10 mouse cellular contexts compared by ENCODE assay signal in the genomic region with DNA sequence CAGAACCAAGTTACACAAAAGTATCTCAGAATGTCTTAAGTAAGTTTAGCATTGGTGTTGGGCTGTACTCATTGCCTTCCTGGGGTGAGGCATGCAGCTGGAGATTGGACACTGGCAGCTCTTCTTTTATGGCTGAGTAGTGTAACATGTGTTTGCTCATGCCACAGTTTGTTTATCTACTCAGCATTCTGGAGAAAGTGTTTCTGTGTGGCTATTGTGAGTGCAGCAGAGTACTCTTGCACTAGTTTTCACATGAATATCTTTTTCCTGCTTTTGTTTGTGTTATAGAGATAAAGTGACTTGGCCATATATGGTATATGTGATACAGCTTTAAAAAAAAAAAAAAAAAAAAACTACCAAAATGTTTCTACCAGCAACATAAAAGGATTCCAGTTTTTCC. TPM values are rescaled to one million over a fixed set of nuclear protein-coding genes. Genes with fewer than 3 reads are reported as not detected.
A peak's percentile ranks its signal among the peaks of the same experiment; 100 is the strongest.
DNase-seq lines count a peak whose midpoint lies in the region; ATAC-seq lines count a peak whose summit lies in the region.
"Had no signal": no experiment of that assay in that cellular context is flagged by ENCODE, and none has a peak within 500 bp of the region (broad histone marks: within the 10 kb centered on the region; RNA-seq: fewer than 3 reads in every experiment).

No protein-coding gene starts in this region.

- no peak for ATAC-seq in kidney, embryonic 16.5 days (ENCODE audit: low FRiP score, low TSS enrichment)
- ATAC-seq in common myeloid progenitor, adult 5-6 weeks (replicated peaks; ENCODE audit: low read depth, poor library complexity, severe bottlenecking) = peak; percentile 73
- ATAC-seq in stomach, embryonic 14.5 days (ENCODE audit: insufficient number of reproducible peaks, insufficient read depth, low FRiP score, low read depth) = no peak
- ATAC-seq: forebrain, embryonic 14.5 days had no signal

- no peak for DNase-seq in kidney, postnatal 10 days
- peak; percentile 14 for DNase-seq in large intestine, adult 2 months (ENCODE audit: low read depth, low spot score)
- no peak for DNase-seq in hindbrain, embryonic 10.5 days (ENCODE audit: low spot score)
- DNase-seq in ovary, adult 18-20 months (ENCODE audit: low spot score) = no peak
- DNase-seq: gastrocnemius, postnatal 36 days had no signal

- no peak overlapping the region for H3K4me3 ChIP-seq in kidney, embryonic 16.5 days (ENCODE audit: low read length)
- H3K4me3 ChIP-seq in stomach, embryonic 14.5 days (ENCODE audit: low read depth, low read length) = no peak overlapping the region
- no peak overlapping the region for H3K4me3 ChIP-seq in hindbrain, embryonic 10.5 days

- peaks cover 2% of the 10 kb centered on the region for H3K36me3 ChIP-seq in kidney, embryonic 16.5 days (ENCODE audit: insufficient read depth, low read length)
- peaks cover under 1% of the 10 kb centered on the region; the same call in 1 of the 2 replicates for H3K36me3 ChIP-seq in stomach, embryonic 14.5 days (ENCODE audit: control insufficient read depth, insufficient read depth, low read length)
- peaks cover 18% of the 10 kb centered on the region for H3K36me3 ChIP-seq in hindbrain, embryonic 10.5 days

- no peak overlapping the region for H3K9ac ChIP-seq in kidney, embryonic 16.5 days (replicated peaks; ENCODE audit: low read length)
- no peak overlapping the region for H3K9ac ChIP-seq in stomach, embryonic 14.5 days (replicated peaks; ENCODE audit: low read depth, low read length)

- H3K4me1 ChIP-seq in kidney, embryonic 16.5 days (ENCODE audit: insufficient read depth, low read length) = peaks cover 9% of the 10 kb centered on the region
- H3K4me1 ChIP-seq in stomach, embryonic 14.5 days (ENCODE audit: control insufficient read depth, insufficient read depth, low read length) = 0 out of 2 replicates have a peak, but pooled peaks cover 2% of the 10 kb centered on the region
- H3K4me1 ChIP-seq in hindbrain, embryonic 10.5 days (replicated peaks) = no peaks in the 10 kb centered on the region

- H3K27me3 ChIP-seq in kidney, embryonic 16.5 days (ENCODE audit: insufficient read depth, low read length) = no peaks in the 10 kb centered on the region
- no peaks in the 10 kb centered on the region for H3K27me3 ChIP-seq in stomach, embryonic 14.5 days (ENCODE audit: control insufficient read depth, insufficient read depth, low read length)
- H3K27me3 ChIP-seq in hindbrain, embryonic 10.5 days (ENCODE audit: insufficient read depth, poor library complexity, severe bottlenecking) = no peaks in the 10 kb centered on the region

- H3K4me2 ChIP-seq in kidney, embryonic 16.5 days (replicated peaks; ENCODE audit: low read depth, low read length) = no peak overlapping the region
- H3K4me2 ChIP-seq in stomach, embryonic 14.5 days (replicated peaks; ENCODE audit: low read depth, low read length) = no peak overlapping the region

- 0 out of 2 replicates have a peak overlapping the region, but pooled peaks have one; percentile 38 for H3K27ac ChIP-seq in kidney, embryonic 16.5 days (ENCODE audit: low read length)
- peak overlapping the region; percentile 1; the same call in 1 of the 2 replicates for H3K27ac ChIP-seq in stomach, embryonic 14.5 days (ENCODE audit: low read length)
- H3K27ac ChIP-seq in hindbrain, embryonic 10.5 days = no peak overlapping the region
- H3K27ac ChIP-seq: macrophage had no signal

- no peaks in the 10 kb centered on the region for H3K9me3 ChIP-seq in kidney, embryonic 16.5 days (ENCODE audit: low read length)
- no peaks in the 10 kb centered on the region for H3K9me3 ChIP-seq in stomach, embryonic 14.5 days (ENCODE audit: control insufficient read depth, low read depth, low read length)
- H3K9me3 ChIP-seq in hindbrain, embryonic 10.5 days = no peaks in the 10 kb centered on the region

RNA-seq across cellular contexts. Expression of gene Dennd6a, which starts 13.5 kb away (rescaled TPM):
- polyA plus RNA-seq in kidney, embryonic 16.5 days (2015; fragmentation: Nextera tagmentation; extraction: Ambion mirVana) = 29.9 and 30.9 TPM in 2 replicates
- 41.0 and 52.7 TPM in 2 replicates for total RNA-seq in common myeloid progenitor, adult 5-6 weeks (2017)
- 6.3 and 11.8 TPM in 2 replicates for polyA plus RNA-seq in large intestine, adult 2 months (2012; rRNA removed)
- 38.4 and 43.0 TPM in 2 replicates for polyA plus RNA-seq in stomach, embryonic 14.5 days (2014; fragmentation: Nextera tagmentation; extraction: Ambion mirVana)
- polyA plus RNA-seq in hindbrain, embryonic 10.5 days (2016; fragmentation: Nextera tagmentation; extraction: Ambion mirVana) = 28.7 and 31.9 TPM in 2 replicates

RNA-seq across cellular contexts. Expression of gene Arf4, which starts 50.8 kb away (rescaled TPM):
- 589 and 630 TPM in 2 replicates for polyA plus RNA-seq in kidney, embryonic 16.5 days (2015; fragmentation: Nextera tagmentation; extraction: Ambion mirVana)
- 113 and 135 TPM in 2 replicates for total RNA-seq in common myeloid progenitor, adult 5-6 weeks (2017)
- 127 and 159 TPM in 2 replicates for polyA plus RNA-seq in large intestine, adult 2 months (2012; rRNA removed)
- 666 and 710 TPM in 2 replicates for polyA plus RNA-seq in stomach, embryonic 14.5 days (2014; fragmentation: Nextera tagmentation; extraction: Ambion mirVana)
- 477 and 484 TPM in 2 replicates for polyA plus RNA-seq in hindbrain, embryonic 10.5 days (2016; fragmentation: Nextera tagmentation; extraction: Ambion mirVana)

RNA-seq across cellular contexts. Expression of gene Slmap, which starts 52.4 kb away (rescaled TPM):
- polyA plus RNA-seq in kidney, embryonic 16.5 days (2015; fragmentation: Nextera tagmentation; extraction: Ambion mirVana) = 18.0 and 18.4 TPM in 2 replicates
- 82.0 and 97.4 TPM in 2 replicates for total RNA-seq in common myeloid progenitor, adult 5-6 weeks (2017)
- polyA plus RNA-seq in large intestine, adult 2 months (2012; rRNA removed) = 13.3 and 20.7 TPM in 2 replicates
- polyA plus RNA-seq in stomach, embryonic 14.5 days (2014; fragmentation: Nextera tagmentation; extraction: Ambion mirVana) = 53.6 and 58.0 TPM in 2 replicates
- polyA plus RNA-seq in hindbrain, embryonic 10.5 days (2016; fragmentation: Nextera tagmentation; extraction: Ambion mirVana) = 13.8 and 14.4 TPM in 2 replicates
